Mouse (Mus musculus) cerebellum, adult 11 months (tissue): ENCODE data around the gene Fam214a.
"Not testable (repeated sequence)": the region's sequence is repeated elsewhere in the genome, so short reads cannot be mapped to it uniquely, and the experiment has no call there.

Experiments
- DNase-seq: peaks from one replicate; pipeline ENCODE4 v3.0.0; 2022

The Fam214a gene

DNA sequence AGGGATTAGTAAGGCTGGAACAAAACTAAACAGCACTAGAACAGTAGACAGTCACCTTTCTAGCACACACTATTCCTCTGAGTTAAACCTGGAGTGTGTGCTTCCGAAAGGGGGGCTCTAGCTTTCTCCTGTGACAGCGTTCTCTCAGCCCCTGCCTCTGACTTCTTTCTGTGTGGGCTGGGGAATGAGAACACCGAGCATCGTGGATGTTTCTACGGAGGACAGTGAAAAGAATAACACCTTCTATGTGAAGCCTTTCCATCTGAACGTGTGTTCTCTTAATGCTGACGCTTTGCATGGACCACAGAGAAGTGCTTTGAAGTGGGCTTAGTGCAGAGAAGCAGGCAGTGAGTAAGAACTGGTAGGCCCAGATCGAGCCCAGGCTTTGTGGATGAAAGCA, 29.5 kb downstream of the Fam214a start:
- DNase-seq = no peak

DNA sequence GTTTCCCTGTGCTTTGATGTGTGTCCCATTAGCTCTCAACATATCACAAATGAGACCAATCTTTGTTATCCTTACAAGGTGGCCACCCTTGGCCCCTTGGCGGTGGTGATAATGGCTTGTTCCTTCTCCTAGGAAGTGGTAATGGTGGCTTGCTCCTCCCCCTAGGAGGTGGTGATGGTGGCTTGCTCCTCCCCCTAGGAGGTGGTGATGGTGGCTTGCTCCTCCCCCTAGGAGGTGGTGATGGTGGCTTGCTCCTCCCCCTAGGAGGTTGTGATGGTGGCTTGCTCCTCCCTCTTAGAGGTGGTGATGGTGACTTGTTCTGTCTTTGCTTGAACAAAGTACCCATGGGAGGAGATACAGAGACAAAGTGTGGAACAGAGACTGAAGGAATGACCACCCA, 30.0 kb downstream of the Fam214a start:
- not testable (repeated sequence) for DNase-seq

DNA sequence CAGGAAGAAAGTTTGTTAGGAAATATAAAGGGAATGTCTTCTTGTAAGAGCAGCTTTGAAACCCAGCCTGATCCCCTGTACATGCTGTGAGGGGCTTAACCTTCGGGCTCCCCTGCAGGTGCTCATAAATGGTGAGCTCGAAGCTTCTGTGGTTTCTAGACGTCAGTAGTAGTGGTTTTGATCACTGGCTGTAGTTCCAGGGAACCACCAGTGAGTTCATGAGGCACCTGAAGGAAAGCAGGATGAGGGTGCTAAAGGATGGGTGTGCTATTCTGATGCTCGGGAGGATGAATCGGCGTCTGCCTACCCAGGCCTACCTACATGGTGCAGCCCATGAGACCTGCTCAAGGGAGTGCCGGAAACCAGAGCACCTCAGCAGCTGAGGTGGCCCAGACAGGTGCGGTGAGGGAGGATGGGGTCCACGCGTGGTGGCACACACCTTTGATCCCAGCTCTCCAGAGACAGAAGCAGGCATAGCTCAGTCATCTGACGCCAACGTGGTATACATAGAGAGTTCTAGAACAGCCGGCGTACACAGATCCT, 32.6 kb downstream of the Fam214a start:
- no peak for DNase-seq

DNA sequence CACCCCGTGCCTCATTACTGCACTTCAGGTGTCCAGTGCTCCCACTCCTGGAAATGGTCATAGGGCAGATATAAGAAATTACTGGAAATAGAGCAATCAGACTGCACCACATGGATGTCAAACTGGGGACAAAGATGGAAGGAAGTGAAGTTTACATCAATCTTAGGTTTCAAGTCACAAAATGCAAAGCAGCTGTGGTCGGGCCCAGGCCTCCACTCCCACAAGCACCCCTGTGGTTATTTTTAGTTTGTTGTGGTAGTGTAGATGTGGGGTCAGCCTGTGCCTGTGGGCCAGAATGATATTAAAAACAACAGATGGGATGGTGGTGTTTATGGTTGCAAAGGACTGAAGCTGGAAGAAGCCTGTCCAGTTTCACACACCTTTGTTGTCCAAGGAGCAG, 33.1 kb downstream of the Fam214a start:
- DNase-seq = no peak

DNA sequence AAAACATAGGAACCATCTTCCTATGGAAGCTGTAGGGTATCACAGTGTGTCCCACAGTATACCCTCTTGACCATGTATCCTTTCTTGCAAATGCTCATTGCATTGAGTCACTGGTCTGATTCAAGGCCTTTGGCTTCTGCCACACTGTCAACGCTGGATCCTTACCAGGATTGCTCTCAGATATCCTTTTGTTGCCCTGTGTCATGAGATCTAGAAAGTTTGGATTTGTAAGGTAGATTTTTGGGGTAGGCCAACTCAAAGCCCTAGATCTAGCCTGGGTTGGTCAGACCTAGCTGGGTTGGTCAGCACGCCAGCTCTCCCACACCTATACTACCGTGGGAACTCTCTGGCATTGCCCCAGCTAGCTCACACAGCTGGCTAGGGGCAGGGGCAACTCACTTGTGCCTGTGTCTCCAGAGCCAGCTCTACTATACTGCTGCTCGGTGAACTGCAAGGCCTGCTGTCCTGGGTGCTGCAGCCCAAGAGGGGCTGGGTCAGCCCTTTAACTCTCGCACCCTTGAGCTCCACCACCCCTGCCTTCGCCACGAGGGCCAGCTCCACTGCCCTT, 36.3 kb downstream of the Fam214a start:
- no peak for DNase-seq

DNA sequence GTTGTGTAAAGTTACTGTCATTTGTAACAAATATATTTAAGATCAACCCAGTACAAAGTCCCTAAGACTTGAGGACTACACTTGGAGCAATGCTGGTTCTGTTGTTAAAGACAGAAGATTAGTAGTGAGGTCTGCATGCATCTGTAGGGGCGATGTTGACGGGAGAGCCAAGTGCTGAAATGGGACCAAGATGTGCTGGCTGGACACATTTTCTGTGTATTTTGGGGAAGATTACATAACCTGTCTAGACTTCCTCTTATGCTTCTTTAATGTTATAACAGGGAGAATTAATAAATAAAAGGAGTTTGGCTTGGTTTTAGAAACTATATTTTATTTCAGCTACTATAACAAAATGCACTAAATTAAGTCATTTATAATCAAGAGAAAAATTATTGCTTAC, 37.3 kb downstream of the Fam214a start:
- DNase-seq = no peak

DNA sequence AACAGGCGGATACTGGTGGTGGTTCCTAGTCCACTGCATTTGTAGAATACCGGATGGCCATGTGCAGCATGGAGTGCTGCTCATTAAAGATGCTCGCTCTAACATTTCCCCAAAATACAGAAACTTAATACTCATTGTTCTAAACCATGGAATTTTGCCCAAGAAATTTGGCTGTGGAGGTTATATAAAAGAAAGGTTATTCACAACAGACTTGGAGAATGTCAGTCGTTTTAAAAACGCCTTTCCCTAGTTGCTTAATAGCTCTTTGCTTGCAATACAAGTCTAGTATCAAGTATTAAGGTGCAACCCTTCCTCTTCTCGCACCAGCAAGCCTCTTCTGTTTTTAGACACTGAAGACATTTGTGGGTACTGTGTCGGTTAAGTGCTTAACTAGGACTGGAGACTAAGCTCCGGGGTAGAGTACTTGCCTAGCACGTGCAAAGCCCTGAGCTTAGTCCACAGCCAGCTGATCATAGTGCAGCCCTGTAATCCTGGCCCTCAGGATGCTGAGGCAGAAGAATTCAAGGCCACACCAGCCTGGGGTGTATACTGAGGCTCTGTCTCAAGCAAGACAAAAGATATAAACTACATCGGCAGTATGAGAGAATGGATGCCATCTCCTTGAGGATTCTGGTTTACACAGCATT, 42.0 kb downstream of the Fam214a start:
- no peak for DNase-seq

DNA sequence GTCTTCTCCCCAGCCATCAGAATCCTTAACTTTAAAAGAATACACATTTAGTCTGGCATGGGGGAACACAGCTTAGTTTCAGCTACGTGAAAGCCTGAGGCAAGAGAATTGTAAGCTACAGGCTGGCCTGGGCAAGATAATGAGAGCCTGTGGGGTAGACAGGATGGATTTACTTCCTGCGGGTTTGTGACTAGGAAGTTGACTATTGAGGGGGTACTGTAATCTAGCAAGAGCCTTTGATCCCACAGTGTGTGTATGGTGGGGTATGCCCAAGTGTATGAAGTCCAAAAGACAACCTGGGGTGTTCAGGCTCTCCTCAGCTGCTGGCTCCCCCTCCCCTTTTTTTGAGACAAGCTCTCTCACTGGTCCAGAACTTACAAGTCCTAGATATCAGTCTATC, 43.7 kb downstream of the Fam214a start:
- no peak for DNase-seq

DNA sequence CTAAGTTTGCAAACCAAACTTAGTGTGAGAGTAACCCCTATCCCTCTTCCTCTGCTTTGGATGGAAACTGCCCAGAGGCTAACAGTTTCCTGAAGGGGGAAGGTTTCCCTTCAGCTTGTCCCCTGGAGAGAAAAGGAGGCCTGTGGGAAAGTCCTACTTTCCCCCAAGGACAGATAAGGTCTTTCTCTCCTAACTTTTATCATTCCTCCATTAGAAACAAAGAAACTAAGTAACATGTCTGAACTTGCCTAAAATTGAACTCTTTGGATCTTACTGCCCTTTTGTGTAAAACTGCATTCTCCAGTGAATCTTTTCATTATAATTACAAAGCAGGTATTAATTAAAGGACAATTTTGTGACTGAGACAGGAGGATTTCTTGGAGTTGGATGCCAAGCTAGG, 45.3 kb downstream of the Fam214a start:
- DNase-seq = no peak

DNA sequence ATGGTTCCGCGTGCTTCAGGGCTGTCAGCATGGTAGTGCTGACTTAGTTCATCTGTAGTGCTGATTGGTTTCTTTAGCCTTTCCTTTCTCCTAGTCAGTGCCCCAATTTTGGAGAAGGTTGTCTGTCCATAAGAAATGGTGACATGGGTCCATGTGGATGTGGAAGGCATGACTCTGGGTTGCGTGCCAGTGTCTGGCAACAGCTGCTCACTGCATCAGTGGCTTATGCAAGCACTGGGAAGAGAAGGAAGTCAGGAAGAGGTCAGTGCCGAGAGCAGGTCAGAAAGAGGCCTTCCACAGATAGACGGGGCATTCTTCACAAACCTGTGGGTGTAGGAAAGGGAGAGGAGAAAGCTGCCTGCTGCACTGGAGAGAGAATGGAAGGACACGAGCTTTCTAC, 48.3 kb downstream of the Fam214a start:
- DNase-seq = no peak

DNA sequence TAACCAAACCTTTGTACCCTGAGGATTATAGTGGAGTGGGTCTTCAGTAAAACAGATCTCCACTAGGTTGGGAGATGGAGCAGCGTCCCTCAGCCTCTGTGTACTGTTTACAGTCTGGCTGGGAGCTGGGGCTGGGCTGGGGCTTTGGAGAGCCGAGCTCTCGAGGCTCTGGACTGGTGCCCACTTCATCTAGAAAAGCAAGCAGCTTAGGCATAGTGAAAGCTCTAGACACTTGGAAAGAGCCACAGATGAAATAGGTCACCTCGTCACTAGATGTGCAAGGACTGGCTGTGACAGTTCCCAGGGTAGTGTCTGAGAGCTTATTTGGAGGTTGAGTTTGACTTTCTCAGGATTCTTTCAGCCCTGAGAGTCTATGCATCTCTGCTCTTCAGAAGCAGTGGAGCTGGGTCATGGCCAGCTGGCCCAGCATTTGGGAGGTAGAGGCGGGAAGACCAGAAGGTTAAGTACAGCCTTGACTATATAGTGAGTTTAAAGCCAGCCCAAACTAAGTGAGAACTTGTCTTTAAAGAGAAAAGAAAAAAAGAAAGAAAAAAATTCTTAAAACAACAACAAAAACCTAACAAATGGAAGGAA, 49.0 kb downstream of the Fam214a start:
- DNase-seq = peak; percentile 50

DNA sequence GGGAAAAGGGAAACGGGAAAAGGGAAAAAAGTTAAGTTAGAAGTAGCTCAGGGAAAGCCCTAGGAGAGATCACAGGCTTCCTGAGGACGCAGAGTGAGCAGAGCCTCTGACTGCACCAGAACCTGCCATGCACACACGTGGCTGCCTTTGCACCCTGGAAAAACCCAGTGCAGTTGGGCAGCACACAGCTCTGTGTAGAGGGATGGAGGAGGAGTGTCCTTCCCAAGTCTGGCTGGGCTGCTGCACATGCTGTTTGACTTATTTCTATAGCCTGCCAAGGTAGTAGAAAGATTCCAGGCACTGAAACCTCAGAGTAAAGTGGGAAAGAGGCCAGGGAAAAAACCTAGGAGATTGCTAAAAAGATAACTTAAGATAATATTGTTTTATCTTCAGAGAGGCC, 49.6 kb downstream of the Fam214a start:
- DNase-seq = no peak

DNA sequence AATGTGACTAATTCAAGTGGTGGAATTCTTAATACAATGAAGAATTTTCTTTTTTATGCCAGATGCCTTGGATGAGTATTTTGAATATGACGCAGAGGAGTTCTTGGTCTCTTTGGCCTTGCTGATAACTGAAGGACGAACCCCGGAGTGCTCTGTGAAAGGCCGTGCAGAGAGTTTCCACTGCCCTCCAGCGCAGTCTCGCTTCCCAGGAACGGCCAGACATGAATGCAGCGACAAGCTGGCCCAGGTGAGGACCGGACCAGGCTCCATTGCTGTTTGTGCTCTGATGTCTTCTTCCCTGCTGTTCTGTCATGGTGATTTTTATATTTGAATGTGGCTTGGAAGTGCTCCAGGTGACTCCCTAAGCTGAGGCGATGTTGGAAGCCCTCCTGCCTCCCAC, 51.5 kb downstream of the Fam214a start:
- no peak for DNase-seq

DNA sequence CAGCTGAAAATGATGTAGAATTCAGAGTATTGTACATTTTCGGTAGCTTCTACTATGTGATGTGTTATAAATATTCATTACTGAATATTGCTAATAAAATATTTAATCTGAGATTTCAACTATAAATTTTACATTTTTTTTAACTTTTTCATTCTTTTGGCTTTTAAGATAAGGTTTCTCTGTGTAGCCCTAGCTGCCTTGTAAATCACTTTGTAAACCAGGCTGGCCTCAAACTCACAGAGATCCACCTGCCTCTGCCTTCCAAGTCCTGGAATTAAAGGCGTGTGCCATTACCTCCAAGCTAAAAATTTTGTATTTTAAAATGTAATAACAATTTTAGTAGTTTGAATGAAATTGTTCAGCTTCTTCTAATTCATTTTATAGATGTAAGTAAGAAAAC, 63.9 kb downstream of the Fam214a start:
- no peak for DNase-seq

DNA sequence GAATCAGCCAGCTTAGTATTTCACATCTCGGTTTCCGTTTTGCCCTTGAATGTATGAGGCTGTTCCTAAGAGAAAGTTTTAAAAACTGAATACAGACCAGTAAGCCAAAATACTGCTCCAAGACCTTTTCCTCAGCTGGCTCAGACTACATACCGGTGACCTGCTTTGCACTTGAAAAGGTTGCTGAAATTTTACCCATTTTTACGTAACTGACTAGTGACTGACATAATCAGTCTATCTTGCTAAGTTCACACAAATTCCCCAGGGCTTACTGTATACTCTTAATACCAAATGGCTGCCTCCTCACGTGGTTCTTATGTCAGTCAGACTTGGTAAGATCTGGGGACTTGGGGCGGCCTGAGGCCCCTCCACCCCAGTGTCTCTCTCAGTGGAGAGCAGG, 66.5 kb downstream of the Fam214a start:
- no peak for DNase-seq

DNA sequence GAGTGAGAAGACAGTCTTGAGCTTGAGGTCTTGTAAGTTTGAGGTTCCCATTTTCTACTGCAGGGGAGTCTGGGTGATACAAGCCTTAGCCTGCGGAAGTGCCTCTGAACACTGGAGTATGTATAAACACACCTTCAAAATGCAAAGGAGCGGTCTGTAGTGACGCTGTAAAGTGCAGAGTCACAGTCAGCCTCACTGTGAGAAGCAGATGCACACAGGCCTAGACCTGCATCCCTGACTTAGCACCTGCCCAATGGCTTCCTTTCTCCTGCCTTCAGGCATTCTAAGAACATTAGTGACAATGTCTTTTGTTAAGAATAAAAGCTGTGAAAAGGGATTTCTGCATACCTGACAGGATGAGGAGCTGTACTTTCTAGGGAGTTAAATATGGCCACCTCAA, 66.9 kb downstream of the Fam214a start:
- no peak for DNase-seq

DNA sequence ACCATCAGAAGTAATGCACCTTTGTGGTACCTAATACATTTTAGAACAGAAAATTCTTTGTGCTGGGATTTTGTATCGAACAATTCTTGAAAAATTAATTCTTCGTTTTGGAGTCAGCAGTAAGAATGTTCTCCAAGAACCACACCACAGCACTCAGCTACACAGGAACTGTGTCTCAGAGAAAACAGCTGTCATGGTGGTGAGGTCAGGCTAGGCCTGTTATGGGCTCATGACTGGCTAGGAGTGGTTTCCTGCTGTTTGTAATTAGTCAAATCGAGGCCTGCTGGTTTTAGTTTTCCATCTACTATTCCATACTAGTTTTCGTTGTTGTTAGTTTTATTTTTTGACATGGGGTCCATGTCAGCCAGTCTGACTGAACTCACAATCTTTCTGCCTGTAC, 67.9 kb downstream of the Fam214a start:
- DNase-seq = no peak

DNA sequence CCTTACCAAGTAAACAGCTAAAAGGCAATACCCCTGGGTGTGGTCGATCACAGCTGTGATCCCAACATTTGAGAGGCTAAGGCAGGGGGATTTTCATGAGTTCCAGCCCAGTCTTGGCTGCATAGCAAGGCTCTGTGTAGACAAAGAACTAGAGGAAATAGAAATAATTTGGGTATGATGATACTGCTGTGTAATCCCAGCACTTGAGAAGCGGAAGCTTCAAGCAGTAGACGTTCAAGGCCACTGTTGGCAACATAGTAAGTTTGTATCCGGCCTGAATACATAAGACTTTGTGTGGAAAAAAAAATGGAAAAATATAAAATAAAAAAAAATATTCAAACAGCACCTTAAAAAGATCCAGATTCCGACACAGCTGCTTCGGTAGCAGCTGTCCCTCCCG, 69.9 kb downstream of the Fam214a start:
- DNase-seq = no peak

DNA sequence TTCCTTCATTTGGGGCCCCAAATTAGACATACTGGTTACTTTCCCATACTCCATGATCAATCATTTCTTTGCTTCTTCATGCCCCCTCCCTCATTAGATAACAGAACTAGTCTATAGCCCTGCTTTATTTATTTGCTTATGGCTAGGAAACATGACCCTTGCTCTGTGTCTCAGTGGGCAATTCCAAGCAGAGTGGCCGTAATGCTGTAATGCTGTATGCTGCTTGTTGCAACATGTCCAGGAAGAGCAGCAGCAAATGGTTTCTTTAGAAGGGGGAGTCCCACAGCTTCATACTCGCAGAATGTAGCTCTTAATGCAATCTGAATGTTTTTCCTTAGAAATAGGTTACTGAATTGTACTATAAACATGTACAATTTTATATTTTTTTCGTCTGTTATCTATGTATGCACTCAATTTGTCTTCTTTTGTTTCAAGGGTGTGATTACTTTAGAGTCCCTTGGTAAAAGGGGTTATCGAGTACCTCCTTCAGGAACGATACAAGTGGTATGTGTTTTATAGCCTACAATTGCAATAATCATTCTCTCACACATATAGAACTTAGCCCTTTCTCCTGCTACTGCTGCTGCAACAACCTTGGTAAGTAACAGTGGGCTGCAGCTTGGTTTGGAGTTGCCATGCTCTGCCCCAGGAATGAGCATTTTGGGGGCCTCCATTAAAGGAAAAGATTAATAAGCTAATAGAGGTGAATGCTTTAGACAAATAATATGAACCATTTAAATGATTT, 70.6 kb downstream of the Fam214a start:
- DNase-seq = no peak

DNA sequence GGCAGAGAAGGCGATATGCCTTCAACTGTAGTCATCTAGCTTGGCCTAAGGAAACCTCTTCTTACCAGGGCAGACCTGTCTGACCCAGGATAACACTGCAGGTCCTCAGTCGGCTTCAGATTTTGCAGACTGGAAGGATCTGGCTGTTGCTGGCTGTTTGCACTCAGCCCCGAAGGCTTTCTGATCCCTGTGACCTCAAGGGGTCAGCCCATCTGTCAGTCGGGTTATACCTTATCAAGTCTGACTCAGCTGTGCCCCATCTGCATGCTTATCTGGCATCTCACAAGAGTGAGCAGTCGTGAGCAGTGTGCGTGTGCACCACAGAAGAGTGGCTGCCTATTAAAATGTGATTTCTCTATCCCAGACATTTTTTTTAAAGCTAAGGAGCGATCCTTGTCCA, 71.4 kb downstream of the Fam214a start:
- DNase-seq = no peak

DNA sequence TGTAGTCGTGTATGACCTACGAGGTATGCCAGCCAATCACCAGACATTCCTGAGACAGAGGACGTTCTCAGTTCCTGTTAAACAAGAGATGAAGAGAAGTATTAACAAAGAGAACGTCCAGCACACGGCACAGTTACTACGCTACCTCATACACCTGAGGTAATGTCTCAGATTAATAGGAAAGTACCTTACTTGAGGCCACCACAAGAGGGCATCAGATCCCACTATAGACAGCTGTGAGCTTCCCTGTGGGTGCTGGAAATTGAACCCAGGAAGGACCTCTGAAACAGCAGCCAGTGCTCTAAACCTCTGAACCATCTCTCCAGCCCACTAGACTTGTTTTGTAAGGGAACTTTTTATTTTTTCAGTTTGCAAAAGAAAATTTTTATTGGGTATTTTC, 73.0 kb downstream of the Fam214a start:
- DNase-seq = no peak

DNA sequence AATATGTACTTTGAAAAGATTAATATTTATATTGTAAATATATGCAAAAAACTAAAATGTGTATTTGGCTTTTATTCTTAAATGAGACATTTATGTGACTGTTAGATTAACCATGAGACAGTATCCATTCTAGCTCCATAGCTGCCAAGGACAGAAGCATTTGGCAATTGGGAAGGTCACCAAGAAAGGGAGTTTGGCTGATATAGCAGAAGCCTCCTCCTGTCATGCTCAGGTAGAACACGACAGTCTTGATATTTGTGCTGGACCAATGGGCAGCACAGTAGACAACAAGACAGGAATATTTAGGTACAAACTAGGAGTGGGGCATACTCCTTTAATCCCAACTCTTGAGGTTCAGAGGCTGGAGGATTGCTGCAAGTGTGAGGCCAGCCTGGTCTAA, 79.7 kb downstream of the Fam214a start:
- no peak for DNase-seq

DNA sequence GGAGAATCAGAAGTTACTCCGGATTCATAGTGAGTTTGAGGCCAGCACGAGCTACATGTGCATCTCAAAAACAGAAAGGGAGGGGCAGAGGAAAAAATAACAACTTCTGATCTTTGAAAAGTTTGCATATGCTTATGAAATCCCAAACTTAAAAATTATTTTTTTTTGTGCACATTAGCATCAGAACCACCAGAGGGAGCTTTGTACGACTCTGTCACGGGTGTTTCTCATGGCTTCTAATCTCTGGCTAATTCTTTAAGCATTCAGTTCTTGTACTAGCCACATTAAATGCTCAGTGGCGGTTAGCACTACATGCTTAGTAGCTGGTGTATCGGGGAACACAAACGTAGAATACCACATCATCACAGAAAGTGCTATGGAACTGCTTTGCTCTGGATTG, 80.5 kb downstream of the Fam214a start:
- DNase-seq = no peak

DNA sequence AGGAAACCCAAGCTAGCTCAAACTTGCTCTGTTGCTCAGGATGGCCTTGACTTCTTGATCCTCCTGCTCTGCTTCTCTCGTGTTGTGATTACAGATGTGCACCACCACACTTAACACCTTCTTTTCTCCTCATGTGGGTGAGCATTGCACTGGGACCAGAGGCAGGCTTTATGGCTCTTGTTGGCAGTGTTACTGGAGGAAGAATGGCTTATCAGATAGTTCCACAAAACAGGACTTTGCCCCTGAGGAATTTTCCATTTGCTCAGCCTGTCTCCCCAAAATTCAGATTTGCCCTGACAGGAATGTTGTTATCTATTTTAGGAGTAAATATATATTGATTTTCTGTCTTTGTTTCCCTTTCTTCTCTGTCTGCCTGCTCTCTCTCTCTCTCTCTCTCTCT, 82.0 kb downstream of the Fam214a start:
- no peak for DNase-seq
